Mouse (Mus musculus): Measurements from ENCODE around the gene Pin1.

GRCm38 (mm10) chr9:20697466-20697865, 45.6 kb downstream of the Pin1 start:
- TF ChIP-seq ZC3H11A (IDR thresholded peaks at IDR 0.05; ENCODE audit: borderline replicate concordance, low read depth, low read length) (no peak), ZNF384 (IDR thresholded peaks at IDR 0.05; ENCODE audit: low read depth, low read length) (no peak), MAFK (IDR thresholded peaks at IDR 0.05; ENCODE audit: insufficient read depth, low read depth, low read length) (no peak)

Data from ES-E14 (cell line).